Mouse (Mus musculus) ES-E14 (cell line): ENCODE results near the gene Dnajc11.

Experiments
- CHD2 ChIP-seq: IDR thresholded peaks from 2 replicates; pipeline ENCODE4 v1.6.1; 2014; ENCODE audit warnings: mild to moderate bottlenecking, low read depth, low read length, inconsistent platforms
- ZNF384 ChIP-seq: IDR thresholded peaks from 2 replicates; pipeline ENCODE4 v1.6.1; 2012; ENCODE audit warnings: low read depth, low read length, inconsistent platforms

DNA sequence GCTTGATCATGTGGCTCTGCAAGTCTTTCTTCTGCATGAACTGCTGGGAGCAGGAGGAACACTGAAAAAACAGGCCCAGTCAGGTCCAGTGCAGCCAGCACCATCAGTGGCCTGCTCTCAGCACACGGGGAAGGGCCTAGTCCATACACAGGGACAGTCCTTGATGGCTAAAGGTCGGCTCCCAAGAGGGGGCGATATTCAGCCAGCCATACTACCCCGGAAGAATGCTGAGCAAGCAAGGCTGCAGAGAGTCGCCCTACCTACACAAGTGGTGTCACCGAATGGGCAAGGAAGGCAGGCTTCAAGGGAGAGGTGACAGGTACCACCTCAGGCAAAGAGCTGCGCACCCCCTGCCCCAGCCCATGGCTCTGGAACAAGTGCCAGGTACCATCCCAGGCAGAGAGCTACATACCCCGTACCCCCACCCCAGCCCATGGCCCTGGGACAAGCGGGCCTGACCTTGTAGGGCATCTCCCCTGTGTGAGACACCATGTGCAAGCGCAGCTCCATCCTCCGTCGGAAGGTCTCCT, 88.1 kb downstream of the Dnajc11 start:
- TF ChIP-seq CHD2 = no peak
- no peak for TF ChIP-seq ZNF384
